Mouse (Mus musculus): Measurements from ENCODE around the gene Rnf182.

DNA sequence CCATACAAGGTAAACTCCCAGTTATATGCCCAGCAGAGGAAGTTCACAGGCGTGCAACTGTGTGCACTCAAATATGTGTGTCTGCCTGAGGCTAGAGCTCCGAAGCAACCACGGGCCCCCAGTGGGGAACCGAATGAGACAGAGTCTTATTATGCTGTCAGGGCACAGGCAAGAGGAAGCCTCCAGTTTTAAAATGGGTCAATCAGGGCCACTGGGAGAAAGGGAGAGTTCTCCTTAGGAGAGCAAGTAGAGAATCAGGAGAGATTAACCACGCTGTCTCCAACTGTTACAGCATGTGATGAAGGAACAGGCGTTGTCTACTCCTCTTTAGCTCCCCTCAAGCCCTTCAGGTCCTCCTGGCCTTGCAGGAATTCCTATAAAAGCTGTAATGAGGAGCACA, 33.0 kb downstream of the Rnf182 start:
- no peak for TF ChIP-seq CTCF (IDR thresholded peaks at IDR 0.05; ENCODE audit: low read depth)
- no peak for TF ChIP-seq EP300 (IDR thresholded peaks at IDR 0.05; ENCODE audit: low read depth)
